Mouse (Mus musculus) left cerebral cortex, adult 9 months (tissue): Measurements from ENCODE around the gene Plcb1.
A peak's percentile ranks its signal among the peaks of the same experiment; 100 is the strongest.

ENCODE experiments used
- DNase-seq, 2 experiments: peaks; one replicate each; pipeline ENCODE4 v3.0.0; 2022; ENCODE audit warnings: low spot score in 2 of 2

The Plcb1 gene

DNA sequence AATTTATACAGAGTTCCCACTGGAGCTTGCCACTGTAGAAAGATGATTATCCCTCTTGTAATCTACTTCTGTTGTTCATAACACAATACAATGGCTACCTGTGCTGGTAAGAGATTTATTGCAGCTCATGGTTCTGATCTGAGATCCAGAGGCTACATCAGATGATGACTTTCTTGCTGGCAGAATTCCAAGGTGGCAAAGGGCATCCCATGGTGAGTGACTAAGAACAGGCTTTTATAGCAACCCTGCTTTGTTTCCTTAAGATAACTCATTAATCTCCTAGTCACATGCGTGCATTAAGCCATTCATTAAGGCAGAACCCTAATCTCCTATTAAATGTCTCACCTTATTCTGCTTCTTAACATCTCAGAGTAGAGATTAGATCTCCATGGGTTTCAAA, 618.2 kb downstream of the Plcb1 start:
- no peak for DNase-seq

DNA sequence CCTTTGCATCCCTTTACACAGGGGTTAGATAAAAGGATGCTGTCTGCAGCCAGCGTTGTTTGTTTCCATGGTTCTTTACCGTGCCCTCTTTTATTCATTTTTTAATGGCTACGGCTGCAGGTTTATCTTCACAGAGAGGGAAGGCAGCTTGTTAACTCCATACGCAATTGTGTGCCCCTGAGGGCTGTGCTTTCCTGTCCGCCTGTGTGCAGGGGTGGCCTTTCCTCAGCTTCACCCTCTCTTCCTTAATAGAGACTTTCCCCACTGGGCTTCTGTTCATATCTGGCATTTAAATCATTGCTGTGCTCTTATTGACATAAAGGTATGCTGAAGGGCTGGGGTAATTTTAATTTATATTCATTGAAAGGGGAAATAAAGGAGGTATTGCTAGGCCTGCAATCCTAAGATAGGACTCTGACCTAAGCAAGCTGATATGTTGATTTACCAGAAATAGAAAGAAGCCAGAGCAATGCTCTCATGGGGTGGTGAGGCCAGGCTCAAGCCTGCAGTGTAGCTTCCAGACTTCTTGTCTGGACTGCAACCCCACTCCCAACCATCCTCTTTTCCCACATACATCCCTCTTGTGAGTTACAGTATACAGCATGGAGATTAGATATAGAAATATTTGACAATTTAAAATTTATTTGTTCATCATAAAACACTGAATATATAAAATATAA, 623.7 kb downstream of the Plcb1 start:
- DNase-seq: no peak

DNA sequence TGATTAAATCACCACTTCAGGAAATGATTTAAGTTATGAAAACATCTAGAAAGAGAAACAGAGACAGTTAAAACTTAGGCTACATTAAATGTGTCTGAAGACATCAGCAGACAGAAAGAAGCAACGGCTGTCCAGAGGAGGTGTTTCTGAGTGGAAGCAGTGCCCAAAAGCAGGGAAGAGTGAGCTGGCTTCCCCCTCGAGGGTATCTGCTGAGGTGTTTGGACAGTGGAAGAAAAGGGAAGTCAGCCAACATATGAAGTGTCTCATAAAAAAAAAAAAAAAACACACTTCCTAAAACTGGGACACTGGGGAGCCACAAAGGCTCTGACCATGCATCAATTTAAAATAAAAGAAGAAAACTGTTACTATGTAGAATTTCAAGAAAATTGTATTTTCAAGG, 625.8 kb downstream of the Plcb1 start:
- no peak for DNase-seq

DNA sequence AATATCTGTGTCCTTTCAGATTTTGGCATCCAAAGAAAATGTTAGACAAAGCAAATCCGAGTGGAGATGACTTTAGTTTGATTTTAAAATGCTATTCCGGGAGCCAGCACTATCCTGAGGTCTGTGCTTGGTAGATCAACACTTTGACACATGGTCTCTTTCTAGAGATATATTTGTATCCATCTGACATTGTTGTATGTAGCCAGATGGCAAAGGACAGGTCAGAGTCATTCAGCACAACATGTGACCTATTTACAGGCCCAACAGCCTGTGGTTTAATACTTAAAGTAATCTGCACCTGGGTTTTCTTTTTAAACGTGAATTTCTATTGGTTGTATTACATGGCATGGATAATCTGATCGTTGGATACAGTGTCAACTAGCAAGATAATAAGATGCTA, 629.3 kb downstream of the Plcb1 start:
- DNase-seq: no peak

DNA sequence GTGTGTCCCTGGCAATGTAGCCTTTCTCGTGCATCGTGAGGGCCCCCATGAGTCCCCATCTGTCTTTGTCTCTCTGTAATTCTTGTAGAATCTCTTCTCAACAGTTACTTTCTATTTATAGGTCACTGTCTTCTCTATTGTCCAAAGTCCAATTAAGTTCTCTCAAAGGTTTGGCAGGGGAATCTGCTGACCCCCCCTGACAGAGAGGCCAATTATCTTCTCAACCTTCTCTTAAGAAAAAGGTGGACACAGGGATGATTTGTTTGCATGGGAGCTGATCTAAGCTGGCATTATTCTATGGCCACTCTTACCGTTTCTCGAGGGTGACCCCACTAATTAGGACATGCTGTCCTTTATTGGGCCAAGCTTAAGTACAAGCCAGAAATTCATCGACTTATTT, 633.4 kb downstream of the Plcb1 start:
- no peak for DNase-seq

DNA sequence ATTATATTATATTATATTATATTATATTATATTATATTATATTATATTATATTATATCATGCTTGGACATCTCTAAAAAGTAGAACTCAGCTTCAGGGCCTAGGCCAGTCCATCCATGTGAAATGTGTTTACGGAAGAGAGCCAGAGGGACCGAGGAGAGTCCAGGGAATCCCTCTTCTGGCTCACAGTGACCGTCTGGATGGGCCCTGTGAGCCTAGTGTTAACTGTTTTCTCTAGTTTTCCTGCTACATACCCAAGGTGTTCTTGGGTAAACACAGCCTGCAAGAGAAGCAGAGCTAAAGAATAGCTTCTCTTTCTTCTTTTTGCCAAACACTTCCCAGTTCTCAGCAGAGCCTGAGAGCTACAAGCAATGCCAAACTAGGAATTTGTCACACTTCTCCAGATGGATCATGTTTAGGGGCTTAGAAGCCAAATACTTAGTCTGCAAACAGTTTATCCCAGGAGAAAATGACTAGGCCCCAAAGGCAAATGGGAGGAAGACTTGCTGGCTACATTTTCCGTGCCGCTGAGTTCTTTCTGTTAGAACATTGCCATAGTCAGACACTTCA, 649.2 kb downstream of the Plcb1 start:
- DNase-seq: peak in 1 of 2 experiments; percentile 7

DNA sequence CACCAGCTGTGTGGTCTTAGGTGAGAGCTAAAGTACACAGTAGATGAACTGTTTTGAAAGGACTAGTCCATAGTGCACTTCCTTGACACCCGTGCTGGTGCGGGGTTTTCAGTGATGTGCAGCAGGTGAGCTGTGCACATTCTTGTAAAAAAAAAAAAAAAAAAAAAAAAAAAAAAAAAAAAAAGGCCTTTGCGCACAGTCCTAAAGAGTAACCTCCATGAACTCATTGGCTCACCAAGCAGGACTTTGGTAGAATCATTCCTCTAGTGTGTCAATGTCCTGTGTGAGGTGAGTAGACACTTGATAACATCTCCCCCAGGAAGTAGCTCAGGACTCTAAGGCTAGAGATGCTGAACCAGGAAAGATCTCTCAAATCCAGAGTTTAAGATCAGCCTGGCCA, 653.2 kb downstream of the Plcb1 start:
- DNase-seq: no peak

DNA sequence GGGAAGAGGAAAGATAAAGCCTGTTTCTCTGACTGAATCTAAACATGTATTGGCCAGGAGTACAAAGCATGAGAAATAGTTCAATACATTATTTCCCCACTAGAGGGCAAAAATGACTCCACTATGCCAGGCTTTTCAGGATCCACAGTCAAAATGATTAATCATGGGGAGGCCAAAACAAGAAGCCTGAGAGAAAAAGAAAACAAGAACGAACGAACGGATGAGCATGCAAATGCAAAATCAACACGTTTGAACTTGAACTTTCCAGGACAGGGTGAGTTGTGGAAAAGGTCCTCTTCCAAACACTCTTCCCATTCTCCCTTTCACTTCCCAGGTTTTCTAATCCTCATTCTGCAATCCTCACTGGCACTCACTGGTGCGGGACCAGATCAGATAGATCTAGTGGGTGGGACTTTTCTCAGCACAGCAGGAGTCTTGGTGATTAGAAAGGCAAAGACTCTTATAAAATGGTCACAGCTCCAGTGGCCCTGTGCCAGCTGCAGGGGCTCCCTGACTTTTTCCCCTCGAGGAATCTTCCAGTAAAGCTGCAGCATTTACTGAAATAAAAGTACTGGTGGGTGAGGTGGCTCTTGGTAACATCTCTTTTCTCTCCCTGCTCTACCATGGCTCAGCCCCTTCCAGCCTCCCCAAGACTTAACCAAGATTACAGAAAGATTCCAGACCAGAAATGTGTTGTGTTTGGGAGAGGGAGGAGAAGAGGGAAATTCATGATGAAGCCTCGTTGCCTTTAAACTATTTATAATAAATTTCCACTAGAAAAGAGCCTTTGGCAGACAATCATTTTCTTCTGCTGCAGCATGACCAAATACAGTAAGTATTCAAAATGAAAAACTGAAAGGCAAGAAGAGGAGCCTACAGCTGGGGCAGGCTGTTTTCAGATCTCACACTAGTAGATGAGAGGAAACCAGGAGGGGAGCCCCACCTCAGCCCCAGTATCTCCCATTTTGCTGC, 654.0 kb downstream of the Plcb1 start:
- DNase-seq: peak in 1 of 2 experiments; percentile 27

DNA sequence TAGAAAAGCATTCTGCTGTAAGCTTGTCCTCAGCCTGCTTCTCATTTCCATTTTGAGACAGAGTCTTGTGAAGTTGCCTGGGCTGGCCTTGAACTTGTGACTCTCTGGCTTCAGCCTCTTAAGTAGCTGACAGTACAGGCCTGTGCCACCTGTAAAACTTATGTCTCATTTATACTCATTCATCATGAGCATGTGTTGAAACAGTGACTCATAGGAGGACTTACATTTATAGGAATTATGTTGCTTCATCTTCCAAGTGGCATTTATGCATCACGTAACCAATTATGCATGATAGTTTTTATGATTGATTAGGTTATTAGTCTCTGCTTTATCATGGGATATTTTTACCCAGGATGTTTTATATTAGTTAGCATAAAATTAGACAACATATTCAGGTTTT, 667.7 kb downstream of the Plcb1 start:
- DNase-seq: no peak

DNA sequence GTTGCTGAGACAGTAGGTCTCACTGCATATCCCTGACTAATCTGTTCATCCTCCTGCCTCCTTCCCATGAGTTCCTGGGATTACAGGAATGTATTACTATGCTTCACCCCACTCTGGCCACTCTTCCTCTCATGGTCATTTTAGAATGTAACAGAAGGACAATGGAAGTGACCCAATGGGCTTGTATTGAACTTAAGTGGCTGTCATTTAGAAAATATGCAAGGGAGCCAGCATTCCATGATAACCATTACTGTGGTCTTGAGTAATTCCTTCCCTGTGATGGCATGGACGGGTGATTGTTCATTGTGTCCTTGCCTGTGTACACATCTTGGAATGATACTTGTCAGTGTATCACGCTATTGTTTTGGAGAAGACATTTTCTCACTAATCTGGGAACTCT, 668.1 kb downstream of the Plcb1 start:
- no peak for DNase-seq

DNA sequence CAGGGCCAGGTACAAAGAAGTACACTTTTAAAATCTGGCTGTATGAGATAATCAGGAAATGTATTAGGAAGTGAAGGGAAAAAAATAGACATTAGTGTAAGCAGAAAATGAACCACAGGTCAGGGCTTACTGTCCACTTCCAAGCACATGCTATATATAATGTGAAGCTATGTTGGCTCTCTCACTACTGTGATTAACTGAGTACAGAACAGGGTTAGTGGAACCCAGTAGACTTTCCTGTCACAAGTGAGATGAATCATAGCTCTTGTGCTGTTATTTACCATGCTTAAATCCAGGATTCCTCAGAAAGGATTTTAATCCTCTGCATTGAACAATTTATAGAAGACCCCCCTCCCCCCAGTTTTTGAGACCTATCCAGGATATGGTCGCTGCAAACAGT, 668.6 kb downstream of the Plcb1 start:
- DNase-seq: no peak

DNA sequence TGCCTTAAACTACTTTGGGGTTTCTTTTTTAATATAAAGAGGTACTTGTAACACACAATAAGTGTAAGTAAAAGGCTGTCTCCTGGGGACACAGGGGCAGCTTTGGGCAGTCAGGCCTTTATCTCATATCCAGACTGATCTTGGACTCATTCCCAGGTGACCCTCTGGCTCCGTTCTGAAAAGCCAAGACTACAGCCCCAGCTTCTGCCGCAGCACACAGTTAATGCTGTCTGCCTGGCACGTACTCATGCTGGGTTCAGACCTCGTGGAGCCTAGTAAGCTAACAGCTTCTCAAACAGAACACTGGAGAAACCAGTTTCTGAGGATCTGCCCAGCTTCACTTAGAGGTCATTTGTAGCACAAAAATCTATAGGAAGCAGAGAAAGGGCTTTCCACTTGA, 682.0 kb downstream of the Plcb1 start:
- DNase-seq: no peak

DNA sequence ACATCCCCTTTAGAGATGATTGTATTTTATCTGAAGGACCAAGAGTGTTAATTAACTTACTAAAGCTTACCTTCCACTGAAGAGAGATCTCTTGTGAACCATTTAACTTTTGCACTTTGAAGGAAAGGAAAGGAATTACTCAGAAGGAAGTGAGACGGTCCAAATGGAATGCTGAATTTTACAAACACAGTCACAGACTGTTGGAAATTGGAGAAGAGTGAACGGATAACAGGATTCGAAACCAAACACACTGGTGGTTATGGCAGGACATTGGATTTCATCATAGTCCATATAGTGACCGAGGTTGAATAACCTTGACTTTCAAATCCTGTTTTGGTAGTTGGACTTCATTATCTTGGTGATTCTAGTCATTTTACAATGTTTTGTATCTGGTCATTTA, 688.2 kb downstream of the Plcb1 start:
- DNase-seq: no peak

DNA sequence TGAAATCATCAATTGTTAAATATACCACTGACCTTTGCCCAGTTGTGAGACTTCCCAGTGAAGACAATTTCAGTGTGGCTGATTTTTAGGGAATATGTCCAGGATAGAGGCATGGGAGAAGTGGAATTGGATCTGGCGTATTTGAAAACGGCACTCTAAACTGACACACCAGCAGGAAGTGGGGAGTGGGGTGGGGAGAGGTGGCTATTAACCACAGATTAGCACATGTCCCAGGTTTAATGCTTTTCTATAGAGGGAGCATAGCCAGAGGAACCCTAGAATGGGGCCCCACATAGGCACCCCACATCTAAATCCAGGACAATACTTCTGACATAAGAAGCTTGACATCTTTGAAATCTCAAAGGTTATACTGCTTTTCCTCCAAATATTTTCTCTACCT, 699.4 kb downstream of the Plcb1 start:
- no peak for DNase-seq

DNA sequence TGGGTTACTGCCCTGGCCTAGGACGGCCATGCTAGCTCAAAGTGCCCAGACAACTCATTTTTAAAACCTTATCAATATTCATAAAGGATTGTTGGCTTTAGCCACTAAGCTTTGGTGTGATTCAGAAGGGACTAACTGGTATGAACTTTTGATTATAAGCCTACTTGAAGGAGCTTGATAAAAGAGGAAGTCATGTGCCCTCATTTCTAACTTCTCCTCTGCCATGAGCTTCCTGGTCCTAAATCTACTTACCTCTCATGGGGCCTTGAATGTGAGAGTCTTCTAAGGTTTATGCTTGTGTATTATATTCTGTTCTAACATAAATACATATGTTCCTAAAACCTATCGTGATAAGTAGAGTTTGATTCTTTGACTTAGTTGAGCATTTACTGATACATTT, 702.4 kb downstream of the Plcb1 start:
- DNase-seq: no peak

DNA sequence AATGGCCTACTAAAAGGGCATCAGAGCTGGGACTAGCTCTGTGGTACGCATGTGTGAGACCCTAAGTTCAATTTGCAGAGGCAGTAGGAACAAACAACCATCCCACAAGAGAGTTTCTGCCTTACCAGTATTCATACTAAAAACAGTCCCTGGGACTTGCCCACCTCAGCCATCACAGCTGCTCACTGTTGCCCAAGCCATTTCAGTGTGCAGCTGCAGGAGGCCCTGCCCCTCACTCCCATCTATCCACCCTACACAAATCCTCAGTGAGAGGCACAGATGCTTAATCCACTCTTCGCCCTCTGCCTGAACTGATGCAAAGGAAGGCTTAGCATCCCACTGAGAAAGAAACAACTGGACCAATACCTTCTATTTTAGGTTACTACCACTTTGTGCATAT, 703.3 kb downstream of the Plcb1 start:
- no peak for DNase-seq

DNA sequence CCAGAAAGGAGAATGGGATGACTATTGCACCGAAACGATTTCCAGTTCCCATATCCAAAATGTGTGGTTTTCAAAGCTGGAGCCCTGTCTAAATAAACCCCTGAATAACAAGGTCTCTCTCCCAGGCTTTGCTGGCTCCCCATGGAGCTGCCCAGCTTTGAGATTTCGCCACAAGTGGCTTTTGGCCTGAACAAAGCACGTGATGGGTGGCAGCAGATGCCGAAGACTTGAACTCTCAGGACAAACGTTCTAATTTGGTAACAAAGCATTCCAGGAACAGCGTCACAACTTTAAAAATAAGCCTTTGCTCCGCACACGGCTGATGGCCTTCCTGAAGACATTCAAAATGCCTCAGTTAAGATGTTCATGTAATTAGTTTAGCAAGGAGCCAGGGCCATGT, 706.9 kb downstream of the Plcb1 start:
- DNase-seq: no peak

DNA sequence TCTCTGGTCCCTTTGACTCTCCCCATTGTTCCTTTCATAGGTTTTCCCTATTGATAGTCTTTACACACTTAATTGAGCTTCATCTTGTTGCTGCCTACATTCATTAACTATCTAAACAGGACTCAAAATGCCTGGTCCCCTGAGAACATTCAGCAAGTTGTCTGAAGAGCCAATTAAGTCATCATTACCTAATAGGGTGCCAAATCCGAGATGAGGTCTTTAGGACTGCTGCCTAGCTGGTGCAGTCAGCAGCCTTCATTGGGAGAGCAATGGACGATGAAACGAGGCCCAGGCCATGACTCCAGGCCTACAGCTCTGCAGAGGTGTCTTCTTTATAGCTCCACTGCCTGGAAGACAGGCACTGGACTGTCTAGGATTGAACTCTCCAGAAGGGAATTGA, 710.7 kb downstream of the Plcb1 start:
- DNase-seq: no peak

DNA sequence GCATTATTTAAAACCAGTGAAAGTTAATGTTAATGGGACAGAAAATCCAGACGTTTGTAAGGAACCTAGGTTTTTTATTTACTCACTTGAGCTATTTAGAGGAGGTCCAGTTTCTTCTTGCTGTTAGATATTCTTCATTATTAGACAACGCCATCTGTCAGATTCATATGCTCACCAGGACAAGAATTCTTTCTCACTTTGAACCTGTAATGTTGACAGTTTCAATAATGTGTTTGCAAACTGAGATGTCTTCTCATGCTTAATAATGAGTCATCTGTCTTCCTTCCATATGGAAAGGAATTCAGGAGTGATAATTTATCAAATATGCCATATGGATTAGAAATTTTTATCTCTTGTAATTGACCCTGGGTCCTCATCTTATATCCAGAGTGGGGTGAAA, 711.4 kb downstream of the Plcb1 start:
- DNase-seq: no peak

DNA sequence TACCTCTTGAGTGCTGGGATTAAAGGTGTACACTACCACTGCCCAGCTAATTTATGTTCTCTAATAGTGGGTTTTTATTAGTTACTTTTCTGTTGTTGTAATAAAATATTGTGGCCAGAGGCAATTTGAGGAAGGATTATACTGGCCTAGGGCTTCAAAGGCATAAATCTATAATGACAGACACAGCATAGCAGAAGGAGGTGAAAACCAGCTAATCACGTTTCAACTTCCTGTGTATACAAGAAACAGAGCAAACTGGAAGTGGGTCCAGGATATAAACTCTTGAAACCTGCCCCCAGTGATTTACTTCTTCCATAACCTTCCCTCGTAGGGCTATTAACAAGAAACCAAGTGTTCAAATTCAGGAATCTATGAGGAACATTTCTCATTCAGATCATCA, 715.0 kb downstream of the Plcb1 start:
- DNase-seq: no peak

DNA sequence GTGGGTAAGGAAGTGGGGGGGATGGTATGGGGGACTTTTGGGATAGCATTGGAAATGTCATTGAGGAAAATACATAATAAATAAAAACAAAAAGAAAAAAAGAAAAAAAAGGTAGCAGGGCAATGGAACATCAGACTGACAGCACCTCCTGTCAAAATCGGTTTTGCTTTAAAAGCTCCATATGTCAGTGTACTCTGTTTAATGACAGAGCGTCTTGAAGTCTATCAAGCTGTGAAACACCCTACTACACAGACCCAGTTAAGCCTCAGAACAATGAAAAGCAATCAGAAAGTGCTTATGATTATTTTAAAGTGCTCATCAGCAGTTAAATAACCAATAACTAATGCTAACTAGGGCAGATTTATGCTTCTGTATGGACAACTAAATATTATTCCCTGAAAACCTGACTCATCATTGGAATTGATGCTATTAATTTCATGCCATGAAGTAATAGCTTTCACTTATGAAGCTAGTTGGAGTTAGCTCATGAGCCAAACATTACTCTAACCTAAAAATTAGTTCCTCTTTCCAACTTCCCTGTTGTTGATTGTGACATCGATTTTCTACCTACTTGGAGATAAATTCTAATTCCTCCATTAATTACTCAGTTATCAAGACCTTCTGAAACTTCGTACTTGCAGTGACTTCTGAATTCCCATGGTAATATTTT, 717.6 kb downstream of the Plcb1 start:
- no peak for DNase-seq

DNA sequence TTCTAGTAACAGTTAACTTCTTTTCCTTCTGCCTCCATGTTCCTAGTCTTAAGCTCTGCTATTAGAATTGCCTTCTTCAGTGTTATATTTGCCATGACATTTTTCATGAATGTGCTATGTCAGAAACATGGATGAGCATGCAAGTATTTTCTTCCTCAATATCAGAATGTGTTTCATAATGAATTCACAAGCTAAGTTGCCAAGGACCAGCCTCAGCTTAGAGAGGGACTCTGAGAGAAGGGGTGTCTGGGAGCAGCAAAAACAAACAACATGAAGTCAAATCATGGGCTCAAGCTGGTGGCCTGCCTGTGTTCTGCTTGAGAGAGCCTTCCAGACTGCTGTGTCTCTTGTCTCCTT, 718.1 kb downstream of the Plcb1 start:
- DNase-seq: no peak
